Mouse (Mus musculus) lung, adult 2 months (tissue): ENCODE measurements around the gene Phf21a.

Experiments used
- CTCF ChIP-seq: fragments of 200-500 bp; IDR thresholded peaks from 2 replicates; pipeline ENCODE4 v1.5.1; 2011; ENCODE audit warnings: mild to moderate bottlenecking, low read length, control low read depth; ENCODE audit not compliant: insufficient read depth
- POLR2A ChIP-seq: fragments of 200-500 bp; IDR thresholded peaks from 2 replicates; pipeline ENCODE4 v1.6.1; 2011; ENCODE audit warnings: low read depth, mild to moderate bottlenecking, control low read depth, low read length, borderline replicate concordance; ENCODE audit errors: extremely low read depth

DNA sequence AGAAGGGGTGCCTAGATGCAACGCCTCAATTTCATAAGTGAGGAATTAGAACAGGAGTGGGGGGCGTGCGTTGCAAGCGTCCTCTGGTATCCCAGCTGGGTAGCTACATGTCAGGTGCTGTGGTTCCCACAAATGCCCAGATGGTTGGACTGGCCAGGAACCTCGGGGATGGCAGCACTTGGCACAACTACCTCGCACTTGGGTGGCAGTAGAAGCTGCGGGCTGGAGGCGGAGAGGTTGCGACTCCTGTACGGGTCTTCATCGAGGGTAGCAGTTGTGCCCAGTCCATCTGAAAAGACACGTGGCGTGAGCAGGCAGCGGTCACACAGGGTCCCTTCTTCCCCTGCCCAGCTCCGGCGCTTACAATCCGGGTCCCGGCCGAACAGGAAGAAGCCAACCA lies 277.5 kb downstream of the Phf21a start:
- TF ChIP-seq CTCF (no peak), POLR2A (no peak)
